Mouse (Mus musculus) heart, embryonic 10.5 days (tissue): ENCODE data around the gene Cald1. TPM values are rescaled to one million over a fixed set of nuclear protein-coding genes. Genes with fewer than 3 reads are reported as not detected.

Source experiments
- DNase-seq: peaks from one replicate; pipeline ENCODE4 v3.0.0-alpha.2; 2017; ENCODE audit warnings: low spot score
- H3K27ac ChIP-seq: fragments of 300-500 bp; sonication (generic); 2 replicates; pipeline ENCODE4 v1.5.1; 2016; ENCODE audit warnings: mild to moderate bottlenecking
- H3K27me3 ChIP-seq: fragments of 300-500 bp; sonication (generic); 2 replicates; pipeline ENCODE4 v1.6.1; 2016; ENCODE audit warnings: mild to moderate bottlenecking; ENCODE audit not compliant: poor library complexity, insufficient read depth, severe bottlenecking
- H3K36me3 ChIP-seq: fragments of 300-500 bp; sonication (generic); 2 replicates; pipeline ENCODE4 v1.6.1; 2016; ENCODE audit warnings: mild to moderate bottlenecking, moderate library complexity
- H3K4me1 ChIP-seq: fragments of 300-500 bp; sonication (generic); 2 replicates; pipeline ENCODE4 v1.6.1; 2016; ENCODE audit warnings: mild to moderate bottlenecking
- H3K4me3 ChIP-seq: fragments of 300-500 bp; sonication (generic); 2 replicates; pipeline ENCODE4 v1.5.1; 2016; ENCODE audit warnings: mild to moderate bottlenecking, moderate library complexity
- H3K9me3 ChIP-seq: fragments of 300-500 bp; sonication (generic); 2 replicates; pipeline ENCODE4 v1.6.1; 2016; ENCODE audit warnings: mild to moderate bottlenecking, moderate library complexity
- WGBS: fragments of 180-500 bp; shearing (Covaris S2); methylation state at CpG from one replicate; pipeline ENCODE4 v1.1.7; 2016; 5-methylcytosine and 5-hydroxymethylcytosine counted together
- polyA plus RNA-seq: library from polyadenylated mRNA; unstranded; fragments of >200 nt; fragmentation: Nextera tagmentation; extraction: Ambion mirVana; gene quantifications from 2 replicates; pipeline ENCODE4 v1.2.1, GENCODE M21; 2016

The Cald1 gene
- polyA plus RNA-seq, 1 experiment from 2014 or later: 189 TPM

DNA sequence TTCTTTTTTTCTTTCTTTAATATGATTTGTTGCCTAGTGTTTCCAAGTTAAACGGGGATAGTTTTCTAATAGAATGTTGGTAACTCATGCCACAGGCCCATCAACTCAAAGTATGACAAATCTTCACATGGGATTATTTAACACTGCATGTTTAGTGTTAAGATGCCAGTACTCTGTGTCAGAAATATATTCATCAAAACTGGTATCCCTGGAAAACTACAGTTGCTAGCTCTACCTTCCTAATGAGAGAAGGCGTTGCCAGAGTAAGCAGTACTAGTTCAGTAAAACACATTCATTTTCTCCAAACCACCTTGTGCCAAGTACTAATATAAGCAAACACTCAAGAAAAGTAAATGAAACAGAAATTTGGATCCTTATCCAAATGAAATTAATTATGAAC lies 171.7 kb downstream of the Cald1 start:
- H3K27me3 ChIP-seq: no peaks in the 10 kb centered on the region
- H3K4me3 ChIP-seq: no peak overlapping the region
- peaks cover 8% of the 10 kb centered on the region; the same call in 1 of the 2 replicates for H3K4me1 ChIP-seq
- DNase-seq: no peak
- H3K27ac ChIP-seq: peak overlapping the region; percentile 56; the same call in 1 of the 2 replicates
- H3K9me3 ChIP-seq: no peaks in the 10 kb centered on the region
- peaks cover 73% of the 10 kb centered on the region for H3K36me3 ChIP-seq
- 95% methylated on average over 2 of the region's 2 CpGs for WGBS

DNA sequence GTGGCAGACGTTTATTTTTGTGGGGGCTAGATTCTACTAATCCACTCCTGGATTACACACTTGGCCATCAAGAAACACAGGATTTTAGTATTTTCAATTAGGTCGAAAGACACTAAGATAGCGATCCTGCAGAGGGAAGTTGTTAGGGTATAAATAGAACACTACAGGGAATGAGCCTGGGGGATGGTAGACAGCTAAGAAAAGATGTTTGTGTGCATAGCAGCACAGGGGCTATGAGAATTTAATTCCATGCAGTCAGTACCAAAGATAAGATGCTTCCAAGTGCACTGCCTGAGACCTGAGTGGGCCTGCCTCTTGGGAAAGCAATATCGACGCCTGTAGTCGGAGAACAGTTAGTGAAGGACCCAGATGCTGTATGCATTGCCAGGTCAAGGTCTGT lies 172.2 kb downstream of the Cald1 start:
- no peak for DNase-seq
- Histone ChIP-seq H3K27ac (peak overlapping the region; percentile 56), H3K4me1 (peaks cover 8% of the 10 kb centered on the region; the same call in 1 of the 2 replicates), H3K9me3 (no peaks in the 10 kb centered on the region), H3K36me3 (peaks cover 68% of the 10 kb centered on the region), H3K4me3 (no peak overlapping the region), H3K27me3 (no peaks in the 10 kb centered on the region)
- 42% methylated on average over 6 of the region's 6 CpGs for WGBS

DNA sequence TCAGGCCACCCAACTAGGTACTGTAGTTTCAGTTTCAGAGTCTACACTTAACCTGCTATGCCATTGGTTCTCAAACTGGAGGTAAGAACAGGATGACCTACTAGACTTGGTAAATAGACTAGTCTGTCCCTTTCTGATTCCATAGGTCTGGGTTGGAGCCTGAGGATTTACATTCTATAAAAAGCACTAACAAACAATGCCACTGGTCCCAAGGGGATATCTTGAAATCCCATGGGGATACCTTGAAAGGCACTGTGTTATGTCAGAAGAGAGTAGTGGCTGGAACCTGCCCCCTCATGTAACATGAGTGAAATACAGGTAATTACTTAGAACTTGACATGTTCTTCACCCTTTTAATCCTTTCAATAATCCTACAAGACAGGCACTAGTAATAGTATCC lies 178.1 kb downstream of the Cald1 start:
- DNase-seq: no peak
- H3K27me3 ChIP-seq: no peaks in the 10 kb centered on the region
- H3K27ac ChIP-seq: no peak overlapping the region
- H3K4me3 ChIP-seq: no peak overlapping the region
- no peaks in the 10 kb centered on the region for H3K9me3 ChIP-seq
- H3K36me3 ChIP-seq: peaks cover 22% of the 10 kb centered on the region
- peaks cover 2% of the 10 kb centered on the region; the same call in 1 of the 2 replicates for H3K4me1 ChIP-seq

DNA sequence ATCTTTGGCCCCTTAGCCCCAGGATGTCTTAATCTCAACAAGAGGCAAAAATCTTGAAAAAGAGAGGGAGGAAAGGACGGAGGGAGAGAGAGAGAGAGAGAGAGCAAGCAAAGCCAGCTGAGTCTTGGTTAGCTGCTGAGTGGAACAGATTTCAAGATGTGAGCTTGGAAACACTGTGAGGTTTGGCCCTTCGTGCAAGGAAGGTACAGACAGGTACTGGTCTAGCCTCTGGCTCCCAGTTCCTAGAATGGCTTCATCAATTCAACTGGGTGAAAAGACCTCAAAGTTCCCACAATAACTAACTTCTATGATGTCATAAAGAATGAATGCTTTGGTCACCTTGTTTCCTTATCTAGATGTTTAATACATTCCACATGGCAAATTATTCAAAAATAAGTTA lies 178.8 kb downstream of the Cald1 start:
- peaks cover 2% of the 10 kb centered on the region; the same call in 1 of the 2 replicates for H3K4me1 ChIP-seq
- no peak overlapping the region for H3K4me3 ChIP-seq
- no peaks in the 10 kb centered on the region for H3K9me3 ChIP-seq
- WGBS: 82% methylated on average over 2 of the region's 2 CpGs
- no peak overlapping the region for H3K27ac ChIP-seq
- no peak for DNase-seq
- no peaks in the 10 kb centered on the region for H3K27me3 ChIP-seq
- peaks cover 15% of the 10 kb centered on the region for H3K36me3 ChIP-seq

DNA sequence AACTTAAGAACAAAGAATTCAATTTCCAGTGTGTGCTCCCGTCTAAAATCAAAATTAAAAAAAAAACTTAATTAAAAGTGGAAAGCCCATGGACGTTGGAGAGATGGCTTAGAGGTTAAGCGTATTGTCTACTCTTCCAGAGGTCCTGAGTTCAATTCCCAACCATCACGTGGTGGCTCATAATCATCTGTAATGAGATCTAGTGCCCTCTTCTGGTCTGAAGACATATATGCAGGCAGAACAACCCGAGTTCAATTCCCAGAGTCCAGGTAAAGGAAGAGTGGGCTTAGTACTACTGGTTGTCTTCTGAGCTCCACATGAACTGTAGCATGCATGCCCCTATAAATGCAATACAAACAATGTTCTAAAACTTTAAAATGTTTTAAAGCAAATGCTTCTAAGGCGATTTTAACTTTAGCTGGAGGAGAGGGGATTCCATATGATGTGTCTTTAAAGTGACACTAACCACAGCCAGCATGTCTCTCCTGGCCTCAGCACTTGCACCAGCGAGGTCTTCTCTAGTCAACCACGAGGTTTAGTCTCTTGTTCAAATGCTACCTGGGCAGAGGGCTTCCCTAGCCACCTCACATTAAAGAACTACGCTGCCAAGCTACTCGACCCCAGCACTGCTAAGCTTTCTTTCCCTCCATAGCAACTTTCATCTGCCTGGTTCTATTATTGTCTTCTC lies 179.8 kb downstream of the Cald1 start:
- DNase-seq: no peak
- WGBS: 69% methylated on average over 10 of the region's 10 CpGs
- no peak overlapping the region for H3K4me3 ChIP-seq

DNA sequence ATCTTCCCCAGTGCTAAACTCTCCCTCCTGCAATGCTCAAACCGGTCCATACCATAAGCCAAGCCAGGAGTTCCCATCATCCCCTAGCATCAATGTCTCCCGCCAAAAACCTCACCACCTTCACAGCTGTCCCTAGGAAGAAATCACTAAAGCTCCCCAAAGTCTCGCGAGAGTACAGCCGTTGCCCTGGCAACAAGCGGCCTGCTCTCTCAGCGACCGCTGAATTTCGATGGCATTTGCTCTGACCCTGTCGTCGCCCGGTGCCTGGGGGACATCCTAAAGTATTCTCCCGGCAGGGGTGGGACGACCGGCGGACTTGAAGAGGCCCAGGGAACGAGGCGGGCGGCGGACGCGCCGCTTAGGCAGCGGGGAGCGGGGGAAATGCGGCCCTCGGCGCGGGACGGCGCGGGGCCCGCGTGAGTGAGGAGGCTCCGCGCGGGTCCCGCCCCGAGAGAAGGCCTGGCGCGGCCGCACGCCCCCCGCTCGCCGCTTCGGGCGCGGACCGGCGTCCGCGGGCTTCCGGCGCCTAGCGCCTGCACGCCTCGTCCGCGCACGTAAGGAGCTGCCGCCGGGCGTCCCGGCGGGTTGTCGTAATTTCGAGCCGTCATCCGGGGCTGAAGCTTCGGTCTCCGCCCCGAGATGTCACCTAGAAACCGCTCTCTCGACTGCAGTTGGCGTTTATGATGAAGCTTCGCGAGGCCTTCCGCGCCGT lies 182.1 kb downstream of the Cald1 start, which contains the start of gene Agbl3:
Gene Agbl3, plus strand, starts transcription at position 202 of the 712 bp plus-strand sequence.
- Histone ChIP-seq H3K27ac (peak within 1 kb of the TSS; percentile 99), H3K4me3 (peak within 1 kb of the TSS; percentile 82), H3K9me3 (no peaks in the 10 kb centered on the region), H3K4me1 (peaks cover 2% of the 10 kb centered on the region; the same call in 1 of the 2 replicates), H3K36me3 (no peaks in the 10 kb centered on the region), H3K27me3 (no peaks in the 10 kb centered on the region)
- DNase-seq: peak; percentile 97
- under 1% methylated on average over 81 of the region's 81 CpGs for WGBS

More for the DNA sequence above, 179.8 kb downstream of the Cald1 start:
- Histone ChIP-seq H3K27ac (no peak overlapping the region), H3K4me1 (peaks cover 2% of the 10 kb centered on the region; the same call in 1 of the 2 replicates), H3K27me3 (no peaks in the 10 kb centered on the region), H3K36me3 (peaks cover 7% of the 10 kb centered on the region; the same call in 1 of the 2 replicates), H3K9me3 (no peaks in the 10 kb centered on the region)

DNA sequence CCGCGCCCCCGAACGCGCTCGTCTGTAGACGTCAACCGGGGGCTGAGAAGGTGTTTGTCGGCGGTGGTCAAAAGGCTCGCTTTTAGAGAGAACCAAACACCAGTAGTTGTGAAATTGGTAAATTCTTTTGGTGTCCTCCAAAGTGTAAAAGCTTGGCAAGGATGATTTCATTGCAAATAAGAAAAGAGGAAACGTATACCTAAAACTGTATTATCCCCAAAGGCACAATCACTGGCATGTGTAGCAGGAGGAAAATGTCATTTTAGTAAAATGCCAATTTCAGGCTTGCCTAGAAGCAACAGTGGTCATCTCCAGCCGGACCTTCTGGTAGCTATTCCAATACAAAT lies 182.6 kb downstream of the Cald1 start:
- 5% methylated on average over 13 of the region's 13 CpGs for WGBS
- Histone ChIP-seq H3K36me3 (peaks cover 2% of the 10 kb centered on the region; the same call in 1 of the 2 replicates), H3K9me3 (no peaks in the 10 kb centered on the region), H3K4me3 (peak overlapping the region; percentile 82), H3K27me3 (no peaks in the 10 kb centered on the region), H3K27ac (peak overlapping the region; percentile 99), H3K4me1 (peaks cover 2% of the 10 kb centered on the region; the same call in 1 of the 2 replicates)
- DNase-seq: no peak

DNA sequence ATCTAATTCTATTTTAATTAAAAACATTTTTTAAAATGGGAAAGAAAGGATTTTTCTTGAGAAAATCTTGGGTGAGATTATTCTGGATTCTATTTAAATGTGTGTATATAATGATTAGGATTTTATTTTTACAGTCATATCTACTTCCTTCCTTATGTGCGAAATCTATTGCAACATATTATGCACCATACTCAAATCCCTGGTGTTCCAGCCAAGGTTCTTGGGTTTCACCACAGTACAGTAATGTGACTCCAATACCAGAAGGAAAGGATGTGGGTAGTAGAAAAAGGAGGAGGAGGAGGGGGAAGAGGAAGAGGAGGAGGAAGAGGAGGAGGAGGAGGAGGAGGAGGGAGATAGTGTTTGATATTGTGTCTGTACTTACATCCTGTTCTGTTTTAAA lies 184.2 kb downstream of the Cald1 start:
- peaks cover 2% of the 10 kb centered on the region; the same call in 1 of the 2 replicates for H3K4me1 ChIP-seq
- WGBS: 83% methylated on average over 1 of the region's 1 CpGs

DNA sequence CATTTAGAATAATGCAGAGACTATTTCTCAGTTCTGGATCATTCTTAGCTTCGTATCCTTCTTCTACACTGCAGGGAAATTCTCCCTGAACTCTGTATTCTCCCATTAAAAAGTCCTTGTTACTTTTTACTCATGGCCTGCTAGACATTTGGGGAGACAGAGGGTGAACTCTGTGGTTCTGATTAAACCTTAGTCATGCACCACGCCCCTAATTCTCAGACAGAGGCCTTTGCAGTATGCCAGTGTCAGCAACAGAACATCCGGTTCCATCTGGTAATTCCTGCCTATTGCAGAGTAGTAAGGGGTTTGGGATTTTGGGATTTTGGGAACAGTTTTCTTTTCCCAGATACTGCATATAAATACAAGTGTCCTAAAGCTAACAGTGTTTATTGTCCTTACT lies 198.6 kb downstream of the Cald1 start:
- Histone ChIP-seq H3K4me1 (no peaks in the 10 kb centered on the region), H3K27ac (no peak overlapping the region), H3K4me3 (no peak overlapping the region), H3K9me3 (no peaks in the 10 kb centered on the region), H3K27me3 (no peaks in the 10 kb centered on the region), H3K36me3 (no peaks in the 10 kb centered on the region)
- 71% methylated on average over 3 of the region's 3 CpGs for WGBS
- DNase-seq: no peak

More for the DNA sequence above, 184.2 kb downstream of the Cald1 start:
- H3K27me3 ChIP-seq: no peaks in the 10 kb centered on the region
- peaks cover 6% of the 10 kb centered on the region; the same call in 1 of the 2 replicates for H3K36me3 ChIP-seq
- no peak for DNase-seq
- H3K27ac ChIP-seq: no peak overlapping the region
- no peaks in the 10 kb centered on the region for H3K9me3 ChIP-seq
- no peak overlapping the region for H3K4me3 ChIP-seq

DNA sequence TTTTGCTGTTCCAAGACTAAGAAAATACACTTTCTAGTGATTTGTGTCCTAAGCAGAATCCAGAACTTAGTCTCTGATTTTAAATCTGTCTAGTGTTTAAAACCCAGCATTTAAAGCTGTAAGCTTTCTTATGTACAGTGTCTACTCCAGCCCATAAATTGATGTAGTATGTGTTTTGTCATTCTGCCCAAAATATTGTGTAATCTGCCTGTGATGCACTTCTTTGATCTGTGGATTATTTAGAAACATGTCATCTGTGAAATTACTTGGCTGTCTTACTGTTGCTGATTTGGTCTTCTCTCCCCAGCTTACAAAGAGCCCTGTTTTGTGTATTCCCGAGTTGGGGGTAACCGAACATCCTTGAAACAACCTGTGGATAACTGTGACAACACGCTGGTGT lies 199.6 kb downstream of the Cald1 start:
- Histone ChIP-seq H3K27ac (no peak overlapping the region), H3K9me3 (no peaks in the 10 kb centered on the region), H3K4me3 (no peak overlapping the region), H3K36me3 (no peaks in the 10 kb centered on the region), H3K27me3 (no peaks in the 10 kb centered on the region), H3K4me1 (no peaks in the 10 kb centered on the region)
- no peak for DNase-seq
- 76% methylated on average over 3 of the region's 3 CpGs for WGBS

DNA sequence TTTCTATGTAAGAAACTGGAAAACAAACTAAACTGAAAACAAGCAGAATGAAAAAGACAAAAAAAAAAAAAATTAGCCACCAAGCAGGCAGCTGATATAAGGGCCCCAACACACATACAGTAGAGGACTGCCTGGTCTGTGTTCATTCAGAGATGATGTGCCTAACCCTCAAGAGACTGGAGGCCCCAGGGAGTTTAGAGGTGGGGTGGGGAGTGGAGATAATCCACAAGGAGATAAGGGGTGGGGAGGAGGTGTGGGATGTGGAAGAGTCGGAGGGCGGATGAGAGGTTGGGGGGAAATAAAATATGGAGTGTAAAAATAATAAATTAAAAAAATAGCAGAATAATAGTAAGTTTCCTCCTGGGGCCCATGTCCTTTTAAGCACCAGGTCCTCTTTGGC lies 207.3 kb downstream of the Cald1 start:
- no peak for DNase-seq
- no peak overlapping the region for H3K4me3 ChIP-seq
- H3K9me3 ChIP-seq: no peaks in the 10 kb centered on the region
- no peak overlapping the region for H3K27ac ChIP-seq
- H3K4me1 ChIP-seq: no peaks in the 10 kb centered on the region
- H3K27me3 ChIP-seq: no peaks in the 10 kb centered on the region
- 40% methylated on average over 2 of the region's 2 CpGs for WGBS
- no peaks in the 10 kb centered on the region for H3K36me3 ChIP-seq

DNA sequence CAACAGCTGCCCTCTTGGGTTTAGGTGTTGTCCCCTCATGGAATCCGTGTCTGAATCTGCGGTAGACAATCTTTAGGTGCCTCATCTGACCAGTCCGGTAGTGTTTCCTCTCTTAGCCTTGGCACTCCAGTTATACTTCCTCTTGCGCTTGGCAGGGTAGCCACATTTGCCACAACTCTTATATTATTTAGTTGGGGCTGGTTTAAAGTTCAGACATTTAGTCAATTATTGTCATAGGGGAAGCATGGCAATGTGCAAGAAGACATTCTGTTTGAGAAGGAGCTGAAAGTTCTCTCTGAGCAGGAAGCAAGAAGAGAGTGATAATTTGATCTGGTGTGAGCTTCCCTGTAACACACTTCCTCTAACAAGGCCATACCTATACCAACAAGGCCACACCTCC lies 212.4 kb downstream of the Cald1 start:
- Histone ChIP-seq H3K36me3 (no peaks in the 10 kb centered on the region), H3K4me3 (no peak overlapping the region), H3K27me3 (no peaks in the 10 kb centered on the region), H3K9me3 (no peaks in the 10 kb centered on the region), H3K4me1 (no peaks in the 10 kb centered on the region), H3K27ac (no peak overlapping the region)
- WGBS: 91% methylated on average over 4 of the region's 4 CpGs
- no peak for DNase-seq

DNA sequence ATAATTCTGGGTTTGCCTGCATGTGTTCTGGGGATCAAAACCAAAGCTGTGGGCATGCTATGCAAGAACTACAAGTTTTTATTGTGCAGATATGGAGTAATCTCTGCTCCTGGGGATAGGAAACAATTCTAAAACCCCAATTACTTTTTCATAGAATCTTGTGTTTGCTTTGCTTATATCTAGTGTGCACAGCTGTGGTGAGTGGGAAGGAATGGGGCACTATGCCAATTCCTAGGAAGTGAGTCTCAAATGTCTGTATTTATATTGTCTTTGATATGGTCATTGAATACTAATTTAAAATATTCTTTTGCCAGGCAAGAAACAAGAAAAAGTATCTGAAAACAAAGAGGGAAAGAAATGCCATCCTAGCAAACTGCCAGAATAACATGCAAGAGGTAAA lies 226.1 kb downstream of the Cald1 start:
- Histone ChIP-seq H3K27me3 (no peaks in the 10 kb centered on the region), H3K27ac (no peak overlapping the region)

More for the DNA sequence above, 226.1 kb downstream of the Cald1 start:
- Histone ChIP-seq H3K4me3 (no peak overlapping the region), H3K9me3 (no peaks in the 10 kb centered on the region), H3K4me1 (no peaks in the 10 kb centered on the region), H3K36me3 (no peaks in the 10 kb centered on the region)
- DNase-seq: no peak
